Mouse (Mus musculus): ENCODE data around the gene Fam243.

- TF ChIP-seq CTCF (IDR thresholded peaks at IDR 0.05; ENCODE audit: control insufficient read depth, insufficient read depth, insufficient replicate concordance, low read depth, low read length) (no peak), POLR2A (IDR thresholded peaks at IDR 0.05; ENCODE audit: control insufficient read depth, low read depth, low read length) (no peak)
Observed at GRCm38 (mm10) chr16:92369260-92369659, 48.0 kb upstream of the Fam243 start.
